Mouse (Mus musculus) intestine, postnatal 0 days (tissue): Measurements from ENCODE around the gene Rpl36a-ps1. TPM values are rescaled to one million over a fixed set of nuclear protein-coding genes. Genes with fewer than 3 reads are reported as not detected.
"Not testable (repeated sequence)": the region's sequence is repeated elsewhere in the genome, so short reads cannot be mapped to it uniquely, and the experiment has no call there.

Experiments
- ATAC-seq: fragments of 200-750 bp; cut with Nextera tagmentation; 2 replicates; pipeline ENCODE4 v1.8.0; 2017; ENCODE audit warnings: mild to moderate bottlenecking, moderate TSS enrichment, moderate library complexity
- H3K27ac ChIP-seq: fragments of 300-500 bp; sonication (generic); 2 replicates; pipeline ENCODE4 v1.5.1; 2014; ENCODE audit warnings: mild to moderate bottlenecking, low read depth, low read length, moderate library complexity
- H3K27me3 ChIP-seq: fragments of 300-500 bp; sonication (generic); replicated peaks from 2 replicates; pipeline ENCODE4 v1.6.1; 2014; ENCODE audit warnings: low read length, mixed read lengths; ENCODE audit not compliant: control insufficient read depth, insufficient read depth
- H3K36me3 ChIP-seq: fragments of 300-500 bp; sonication (generic); 2 replicates; pipeline ENCODE4 v1.6.1; 2014; ENCODE audit warnings: mild to moderate bottlenecking, moderate library complexity; ENCODE audit not compliant: control insufficient read depth, insufficient read depth
- H3K4me1 ChIP-seq: fragments of 300-500 bp; sonication (generic); replicated peaks from 2 replicates; pipeline ENCODE4 v1.6.1; 2014; ENCODE audit warnings: antibody characterized with exemption, low read length, mixed read lengths; ENCODE audit not compliant: control insufficient read depth, insufficient read depth
- H3K4me2 ChIP-seq: fragments of 300-500 bp; sonication (generic); replicated peaks from 2 replicates; pipeline ENCODE4 v1.6.1; 2014; ENCODE audit warnings: low read depth, mild to moderate bottlenecking, moderate library complexity
- H3K4me3 ChIP-seq: fragments of 300-500 bp; sonication (generic); 2 replicates; pipeline ENCODE4 v1.5.1; 2014; ENCODE audit warnings: low read depth, low read length
- H3K9ac ChIP-seq: fragments of 300-500 bp; sonication (generic); 2 replicates; pipeline ENCODE4 v1.6.1; 2014; ENCODE audit warnings: mild to moderate bottlenecking, low read depth, low read length
- H3K9me3 ChIP-seq: fragments of 300-500 bp; sonication (generic); 2 replicates; pipeline ENCODE4 v1.6.1; 2016; ENCODE audit warnings: mixed run types; ENCODE audit not compliant: control insufficient read depth
- CTCF ChIP-seq: sonication (generic); IDR thresholded peaks from 2 replicates; pipeline ENCODE4 v1.5.1; 2016; ENCODE audit warnings: low read depth, mild to moderate bottlenecking, control low read depth, antibody characterized with exemption, moderate library complexity
- WGBS: fragments of 180-500 bp; shearing (Covaris S2); extraction: QIAGEN DNeasy Blood & Tissue Kit; methylation state at CpG from one replicate; pipeline ENCODE4 v1.1.7; 2014; 5-methylcytosine and 5-hydroxymethylcytosine counted together
- polyA plus RNA-seq: library from polyadenylated mRNA; unstranded; fragments of >200 nt; fragmentation: Nextera tagmentation; extraction: Ambion mirVana; gene quantifications from 2 replicates; pipeline ENCODE4 v1.2.1, GENCODE M21; 2015

Gene Rpl36a-ps1
- 3.4 and 4.4 TPM in 2 replicates for polyA plus RNA-seq

GRCm38 (mm10) chr14:98994218-98994617 is at the start of gene Rpl36a-ps1:
TSS of gene Rpl36a-ps1 (minus strand) at chr14:98994318.
- H3K4me2 ChIP-seq = no peak within 1 kb of the TSS
- 95% methylated on average over 7 of the region's 7 CpGs for WGBS
- no peak within 1 kb of the TSS for H3K4me3 ChIP-seq
- no peak for ATAC-seq
- no peaks in the 10 kb centered on the region for H3K4me1 ChIP-seq
- no peaks in the 10 kb centered on the region for H3K27me3 ChIP-seq
- no peaks in the 10 kb centered on the region for H3K36me3 ChIP-seq
- H3K9me3 ChIP-seq = no peaks in the 10 kb centered on the region
- H3K9ac ChIP-seq = no peak within 1 kb of the TSS
- no peak for TF ChIP-seq CTCF
- no peak within 1 kb of the TSS for H3K27ac ChIP-seq

DNA sequence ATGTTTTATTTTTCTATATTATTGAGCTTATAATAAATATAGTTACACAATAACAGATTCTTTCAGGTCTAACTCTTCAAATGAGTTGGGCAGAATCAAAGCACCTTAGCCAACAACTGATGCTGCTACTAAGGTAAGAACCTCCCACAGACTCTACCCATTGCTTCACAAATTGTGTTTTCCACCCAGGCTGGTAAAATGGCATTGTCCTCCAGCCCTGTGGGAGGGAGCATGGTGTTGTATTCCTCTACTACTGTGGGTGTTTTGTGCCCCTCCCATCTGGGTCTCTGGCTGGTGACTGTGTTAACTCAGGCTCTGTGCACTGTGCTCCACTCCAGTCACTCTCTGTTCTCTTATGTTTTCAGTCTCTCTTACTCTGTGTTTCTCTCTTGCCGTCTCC is 49.4 kb upstream of the Rpl36a-ps1 start:
- Histone ChIP-seq H3K4me2 (0 out of 2 replicates have a peak overlapping the region, but pooled peaks have one; percentile 66), H3K9me3 (no peaks in the 10 kb centered on the region), H3K4me3 (no peak overlapping the region), H3K36me3 (peaks cover under 1% of the 10 kb centered on the region; the same call in 1 of the 2 replicates), H3K4me1 (0 out of 2 replicates have a peak, but pooled peaks cover 4% of the 10 kb centered on the region), H3K27me3 (no peaks in the 10 kb centered on the region), H3K9ac (no peak overlapping the region), H3K27ac (no peak overlapping the region; the same call in 1 of the 2 replicates)
- no peak for ATAC-seq
- TF ChIP-seq CTCF = no peak
- 78% methylated on average over 1 of the region's 1 CpGs for WGBS

DNA sequence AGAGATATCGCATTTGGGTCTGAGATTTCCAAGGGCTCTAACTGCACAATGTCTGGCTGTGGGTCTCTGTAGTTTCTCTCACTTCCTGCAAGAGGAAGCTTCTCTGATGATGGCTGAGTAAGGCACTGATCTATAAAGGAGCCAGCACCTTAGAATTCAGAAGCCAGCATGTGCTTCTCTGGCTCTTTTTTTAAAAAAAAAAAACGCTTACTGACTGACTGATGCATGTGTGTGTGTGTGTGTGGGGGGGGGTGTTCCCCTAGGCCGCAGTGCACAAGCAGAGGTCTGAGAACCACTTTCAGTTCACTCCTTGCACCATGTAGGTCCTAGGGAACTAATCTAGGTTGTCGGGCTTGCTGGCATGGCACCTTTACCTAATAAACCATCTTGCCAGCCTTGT is 47.3 kb upstream of the Rpl36a-ps1 start:
- no peaks in the 10 kb centered on the region for H3K9me3 ChIP-seq
- no peaks in the 10 kb centered on the region for H3K27me3 ChIP-seq
- 67% methylated on average over 4 of the region's 4 CpGs for WGBS
- H3K27ac ChIP-seq = no peak overlapping the region
- no peak overlapping the region for H3K4me3 ChIP-seq
- peaks cover 5% of the 10 kb centered on the region; the same call in 1 of the 2 replicates for H3K36me3 ChIP-seq
- no peak overlapping the region for H3K9ac ChIP-seq
- H3K4me1 ChIP-seq = 0 out of 2 replicates have a peak, but pooled peaks cover 4% of the 10 kb centered on the region
- no peak overlapping the region for H3K4me2 ChIP-seq
- no peak for TF ChIP-seq CTCF
- no peak for ATAC-seq

DNA sequence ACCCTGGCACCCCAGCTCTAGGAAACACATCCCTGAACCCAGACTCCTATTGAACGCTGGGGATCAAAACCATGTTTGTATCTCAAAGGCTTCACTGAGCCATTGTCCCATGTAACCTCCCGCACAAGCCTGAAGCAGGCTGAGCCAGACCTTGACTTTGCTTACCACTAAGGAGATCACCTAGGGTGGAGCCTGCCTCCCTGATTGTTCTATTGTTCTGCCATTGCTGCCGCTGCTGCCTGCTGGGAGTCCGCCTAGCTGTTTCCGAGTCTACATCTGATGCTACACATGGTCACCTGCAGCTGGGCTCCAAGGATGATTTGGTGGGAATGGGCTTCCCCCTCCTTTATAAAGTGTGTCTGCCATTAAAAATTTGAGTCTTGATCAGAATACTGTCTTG is 45.2 kb upstream of the Rpl36a-ps1 start:
- not testable (repeated sequence) for H3K4me1 ChIP-seq, H3K4me3 ChIP-seq, H3K9ac ChIP-seq, ATAC-seq, H3K4me2 ChIP-seq, H3K36me3 ChIP-seq, H3K9me3 ChIP-seq, H3K27ac ChIP-seq, H3K27me3 ChIP-seq
- 75% methylated on average over 5 of the region's 5 CpGs for WGBS

DNA sequence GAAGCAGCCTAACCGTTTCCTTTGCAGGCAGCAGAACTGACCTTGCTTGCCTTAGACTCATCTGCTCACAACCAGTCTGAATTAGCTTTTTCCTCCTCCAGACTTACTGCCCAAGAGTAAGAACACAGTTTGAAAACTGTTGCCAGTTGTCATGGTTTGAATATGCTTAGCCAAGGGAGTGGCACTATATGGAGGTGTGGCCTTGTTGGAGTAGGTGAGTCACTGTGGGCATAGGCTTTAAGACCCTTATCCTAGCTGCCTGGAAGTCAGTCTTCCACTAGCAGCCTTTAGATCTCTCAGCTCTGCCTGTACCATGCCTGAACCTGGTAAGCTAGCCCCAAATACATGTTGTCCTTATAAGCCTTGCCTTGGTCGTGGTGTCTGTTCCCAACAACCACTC is 43.6 kb upstream of the Rpl36a-ps1 start:
- Histone ChIP-seq H3K36me3 (peaks cover 10% of the 10 kb centered on the region; the same call in 1 of the 2 replicates), H3K27ac (no peak overlapping the region), H3K27me3 (no peaks in the 10 kb centered on the region), H3K9me3 (no peaks in the 10 kb centered on the region), H3K4me2 (no peak overlapping the region), H3K9ac (no peak overlapping the region), H3K4me1 (no peaks in the 10 kb centered on the region), H3K4me3 (no peak overlapping the region)
- TF ChIP-seq CTCF = no peak
- 0 out of 2 replicates have a peak, but pooled peaks have one; percentile 38 for ATAC-seq
- WGBS = 73% methylated on average over 2 of the region's 2 CpGs

DNA sequence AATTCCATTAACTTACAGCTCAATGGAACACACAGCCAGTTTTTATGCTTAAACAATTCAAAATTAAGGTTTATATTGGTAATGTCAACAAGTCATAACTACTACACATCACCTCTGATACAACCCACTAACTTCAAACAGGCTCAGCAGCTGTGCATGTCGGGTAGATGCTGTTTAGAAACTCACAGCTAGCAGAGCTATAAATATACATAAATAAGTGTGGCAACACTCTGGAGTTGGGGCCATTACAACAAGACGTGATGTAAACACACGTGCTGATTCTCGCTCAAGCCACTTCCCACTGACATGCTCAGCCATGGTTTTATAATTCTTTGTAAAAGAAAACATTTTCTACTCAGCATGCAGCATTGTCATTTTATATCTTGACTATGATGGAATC is 41.9 kb upstream of the Rpl36a-ps1 start:
- peaks cover 10% of the 10 kb centered on the region; the same call in 1 of the 2 replicates for H3K36me3 ChIP-seq
- WGBS = 65% methylated on average over 4 of the region's 4 CpGs
- H3K9me3 ChIP-seq = no peaks in the 10 kb centered on the region
- no peak overlapping the region for H3K27ac ChIP-seq
- no peaks in the 10 kb centered on the region for H3K4me1 ChIP-seq
- no peak for ATAC-seq
- H3K4me3 ChIP-seq = no peak overlapping the region
- H3K9ac ChIP-seq = no peak overlapping the region
- no peaks in the 10 kb centered on the region for H3K27me3 ChIP-seq
- TF ChIP-seq CTCF = no peak
- H3K4me2 ChIP-seq = no peak overlapping the region

DNA sequence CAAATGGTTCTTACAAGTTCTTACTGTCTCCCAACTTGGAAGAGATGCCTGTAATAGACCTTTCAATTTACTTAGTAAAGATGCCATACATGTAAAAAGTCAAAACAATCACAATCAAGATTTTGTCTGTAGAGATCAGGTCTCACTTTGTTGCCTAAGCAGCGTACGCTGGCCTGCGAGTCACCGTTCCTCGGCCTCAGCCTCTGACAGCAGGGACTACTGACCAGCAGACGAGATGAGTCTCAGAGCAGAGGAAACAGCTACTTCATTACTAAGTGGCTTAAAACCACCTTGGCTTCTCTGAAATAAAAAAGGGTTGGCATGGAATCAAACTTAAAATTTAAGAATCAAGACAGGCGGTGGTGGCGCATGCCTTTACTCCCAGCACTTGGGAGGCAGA is 40.7 kb upstream of the Rpl36a-ps1 start:
- not testable (repeated sequence) for H3K4me1 ChIP-seq, H3K4me2 ChIP-seq
- 91% methylated on average over 8 of the region's 8 CpGs for WGBS

More for the DNA sequence above, 40.7 kb upstream of the Rpl36a-ps1 start:
- peaks cover 10% of the 10 kb centered on the region; the same call in 1 of the 2 replicates for H3K36me3 ChIP-seq
- ATAC-seq, H3K9ac ChIP-seq, H3K27ac ChIP-seq, H3K4me3 ChIP-seq, H3K9me3 ChIP-seq, H3K27me3 ChIP-seq: not testable (repeated sequence)
